Mouse (Mus musculus): ENCODE data around the gene Itga9. TPM values are rescaled to one million over a fixed set of nuclear protein-coding genes. Genes with fewer than 3 reads are reported as not detected.

Itga9 gene
- polyA plus RNA-seq, 1 experiment from 2014 or later: 8.3 TPM

DNA sequence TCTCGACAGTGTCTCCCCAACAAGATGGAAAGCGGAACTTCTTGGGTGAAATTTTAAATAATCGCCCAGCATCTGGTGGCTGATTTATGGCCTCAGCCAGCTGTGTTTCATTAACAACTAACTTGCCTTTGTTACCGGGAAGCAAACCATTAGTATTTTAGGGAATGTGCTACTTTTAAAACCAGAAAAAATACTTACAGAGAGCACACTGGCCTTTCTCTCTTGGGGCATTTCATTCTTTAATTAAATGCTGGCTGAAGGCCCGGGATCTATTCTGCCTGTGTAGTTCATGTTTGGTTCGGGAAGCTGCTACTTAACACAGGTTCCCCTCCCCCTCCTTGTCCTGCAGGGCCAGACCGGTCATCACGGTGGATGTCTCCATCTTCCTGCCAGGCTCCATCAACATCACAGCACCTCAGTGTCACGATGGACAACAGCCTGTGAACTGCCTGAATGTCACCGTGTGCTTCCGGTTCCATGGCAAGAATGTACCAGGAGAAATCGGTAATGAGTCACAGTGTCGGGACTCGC lies 82.5 kb downstream of the Itga9 start:
- no peaks in the 10 kb centered on the region for H3K9me3 ChIP-seq (replicated peaks; ENCODE audit: control insufficient read depth, low read length)
- WGBS (ENCODE audit: insufficient replicate concordance): 68% methylated on average over 14 of the region's 14 CpGs
- no peaks in the 10 kb centered on the region for H3K36me3 ChIP-seq (ENCODE audit: control insufficient read depth, insufficient read depth, low read length)
- H3K27me3 ChIP-seq (ENCODE audit: control insufficient read depth, insufficient read depth, low read length): no peaks in the 10 kb centered on the region
- H3K4me3 ChIP-seq (ENCODE audit: low read depth, low read length): no peak overlapping the region
- ATAC-seq (replicated peaks; ENCODE audit: insufficient number of reproducible peaks, low FRiP score, low TSS enrichment): no peak
- 0 out of 2 replicates have a peak, but pooled peaks cover 3% of the 10 kb centered on the region for H3K4me1 ChIP-seq (ENCODE audit: control insufficient read depth, insufficient read depth, low read length)
- H3K9ac ChIP-seq (ENCODE audit: low read depth, low read length): no peak overlapping the region
- H3K4me2 ChIP-seq: no peak overlapping the region
- H3K27ac ChIP-seq (ENCODE audit: low read depth, low read length): no peak overlapping the region

DNA sequence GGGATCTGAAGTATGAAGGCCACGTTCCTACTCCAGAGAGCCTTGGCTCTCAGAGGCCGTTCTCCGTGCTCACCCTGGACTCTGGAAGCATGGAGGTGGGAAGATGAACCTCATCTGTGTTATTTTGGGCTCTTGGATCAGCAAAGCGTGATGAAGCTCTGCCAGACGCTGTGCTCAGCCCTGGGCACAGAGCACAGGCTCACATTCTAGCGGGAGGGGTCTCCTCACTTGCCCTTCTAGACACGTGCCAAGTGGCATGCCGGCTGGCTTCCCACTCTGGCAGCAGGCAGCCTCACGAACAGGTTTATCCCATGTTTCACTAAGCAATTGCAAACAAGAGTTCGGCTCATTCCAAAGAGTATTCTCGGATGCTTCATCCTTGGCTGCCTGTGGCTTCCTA lies 86.8 kb downstream of the Itga9 start:
- H3K4me1 ChIP-seq (ENCODE audit: control insufficient read depth, insufficient read depth, low read length): peaks cover 10% of the 10 kb centered on the region
- no peaks in the 10 kb centered on the region for H3K36me3 ChIP-seq (ENCODE audit: control insufficient read depth, insufficient read depth, low read length)
- H3K27me3 ChIP-seq (ENCODE audit: control insufficient read depth, insufficient read depth, low read length): no peaks in the 10 kb centered on the region
- H3K4me3 ChIP-seq (ENCODE audit: low read depth, low read length): no peak overlapping the region
- ATAC-seq (replicated peaks; ENCODE audit: insufficient number of reproducible peaks, low FRiP score, low TSS enrichment): no peak
- no peak overlapping the region for H3K27ac ChIP-seq (ENCODE audit: low read depth, low read length)
- no peaks in the 10 kb centered on the region for H3K9me3 ChIP-seq (replicated peaks; ENCODE audit: control insufficient read depth, low read length)
- WGBS (ENCODE audit: insufficient replicate concordance): 79% methylated on average over 11 of the region's 11 CpGs
- no peak overlapping the region for H3K9ac ChIP-seq (ENCODE audit: low read depth, low read length)
- H3K4me2 ChIP-seq: no peak overlapping the region

DNA sequence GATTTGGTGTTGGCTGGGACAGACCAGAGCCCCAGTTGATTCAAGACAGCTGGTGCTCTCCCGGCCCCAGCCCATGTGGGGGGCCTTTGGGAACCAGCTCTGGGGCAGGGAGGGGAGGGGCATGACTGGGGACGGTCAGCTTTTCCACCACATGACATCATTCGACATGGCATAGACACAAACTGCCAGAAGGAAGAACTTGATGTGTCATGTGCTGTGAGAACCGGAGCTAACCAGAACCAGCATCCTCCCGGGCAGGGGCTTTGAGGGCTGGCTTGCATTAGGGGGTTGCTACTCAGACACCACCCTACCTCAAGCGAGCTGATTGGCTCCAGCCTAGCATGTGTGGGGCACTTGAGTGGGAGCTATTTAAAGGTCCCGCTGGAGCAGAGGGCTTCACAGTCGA lies 87.9 kb downstream of the Itga9 start:
- Histone ChIP-seq H3K4me1 (ENCODE audit: control insufficient read depth, insufficient read depth, low read length) (peaks cover 10% of the 10 kb centered on the region), H3K27ac (ENCODE audit: low read depth, low read length) (no peak overlapping the region), H3K4me2 (peak overlapping the region; percentile 31), H3K36me3 (ENCODE audit: control insufficient read depth, insufficient read depth, low read length) (no peaks in the 10 kb centered on the region), H3K9ac (ENCODE audit: low read depth, low read length) (no peak overlapping the region), H3K27me3 (ENCODE audit: control insufficient read depth, insufficient read depth, low read length) (no peaks in the 10 kb centered on the region), H3K4me3 (ENCODE audit: low read depth, low read length) (no peak overlapping the region), H3K9me3 (replicated peaks; ENCODE audit: control insufficient read depth, low read length) (no peaks in the 10 kb centered on the region)
- ATAC-seq (replicated peaks; ENCODE audit: insufficient number of reproducible peaks, low FRiP score, low TSS enrichment): 0 out of 2 replicates have a peak, but pooled peaks have one; percentile 26
- 43% methylated on average over 8 of the region's 8 CpGs for WGBS (ENCODE audit: insufficient replicate concordance)

GRCm38 (mm10) chr9:118698191-118698590 lies 91.7 kb downstream of the Itga9 start:
- H3K4me2 ChIP-seq: no peak overlapping the region
- 68% methylated on average over 8 of the region's 8 CpGs for WGBS (ENCODE audit: insufficient replicate concordance)
- no peaks in the 10 kb centered on the region for H3K9me3 ChIP-seq (replicated peaks; ENCODE audit: control insufficient read depth, low read length)
- no peak overlapping the region for H3K9ac ChIP-seq (ENCODE audit: low read depth, low read length)
- H3K27me3 ChIP-seq (ENCODE audit: control insufficient read depth, insufficient read depth, low read length): no peaks in the 10 kb centered on the region
- H3K4me3 ChIP-seq (ENCODE audit: low read depth, low read length): no peak overlapping the region
- peaks cover 32% of the 10 kb centered on the region for H3K4me1 ChIP-seq (ENCODE audit: control insufficient read depth, insufficient read depth, low read length)
- H3K36me3 ChIP-seq (ENCODE audit: control insufficient read depth, insufficient read depth, low read length): no peaks in the 10 kb centered on the region
- H3K27ac ChIP-seq (ENCODE audit: low read depth, low read length): no peak overlapping the region
- ATAC-seq (replicated peaks; ENCODE audit: insufficient number of reproducible peaks, low FRiP score, low TSS enrichment): no peak

DNA sequence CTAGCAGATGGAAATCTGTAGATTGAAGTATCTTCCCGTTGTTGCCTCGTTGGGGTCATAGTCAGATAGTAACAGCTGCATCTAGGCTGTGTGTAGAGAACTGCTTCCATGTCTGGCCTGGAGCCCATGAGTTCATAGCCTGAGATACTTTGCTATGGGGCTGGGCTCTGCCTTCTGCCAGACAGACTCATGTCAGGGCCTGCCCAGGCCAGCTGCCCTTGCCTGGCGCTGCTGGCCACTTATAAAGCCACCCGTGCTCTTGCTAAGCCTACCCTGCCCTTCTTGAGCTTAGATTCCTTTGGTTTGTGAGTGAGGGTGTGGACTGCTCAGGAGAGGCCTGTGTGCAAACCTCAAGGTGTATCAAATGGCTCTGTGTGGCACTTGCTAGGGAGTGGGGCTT lies 93.2 kb downstream of the Itga9 start:
- no peaks in the 10 kb centered on the region for H3K36me3 ChIP-seq (ENCODE audit: control insufficient read depth, insufficient read depth, low read length)
- peaks cover 25% of the 10 kb centered on the region for H3K4me1 ChIP-seq (ENCODE audit: control insufficient read depth, insufficient read depth, low read length)
- no peak overlapping the region for H3K9ac ChIP-seq (ENCODE audit: low read depth, low read length)
- ATAC-seq (replicated peaks; ENCODE audit: insufficient number of reproducible peaks, low FRiP score, low TSS enrichment): no peak
- H3K4me2 ChIP-seq: no peak overlapping the region
- no peaks in the 10 kb centered on the region for H3K9me3 ChIP-seq (replicated peaks; ENCODE audit: control insufficient read depth, low read length)
- H3K27me3 ChIP-seq (ENCODE audit: control insufficient read depth, insufficient read depth, low read length): no peaks in the 10 kb centered on the region
- no peak overlapping the region for H3K27ac ChIP-seq (ENCODE audit: low read depth, low read length)
- H3K4me3 ChIP-seq (ENCODE audit: low read depth, low read length): no peak overlapping the region
- 80% methylated on average over 4 of the region's 4 CpGs for WGBS (ENCODE audit: insufficient replicate concordance)

DNA sequence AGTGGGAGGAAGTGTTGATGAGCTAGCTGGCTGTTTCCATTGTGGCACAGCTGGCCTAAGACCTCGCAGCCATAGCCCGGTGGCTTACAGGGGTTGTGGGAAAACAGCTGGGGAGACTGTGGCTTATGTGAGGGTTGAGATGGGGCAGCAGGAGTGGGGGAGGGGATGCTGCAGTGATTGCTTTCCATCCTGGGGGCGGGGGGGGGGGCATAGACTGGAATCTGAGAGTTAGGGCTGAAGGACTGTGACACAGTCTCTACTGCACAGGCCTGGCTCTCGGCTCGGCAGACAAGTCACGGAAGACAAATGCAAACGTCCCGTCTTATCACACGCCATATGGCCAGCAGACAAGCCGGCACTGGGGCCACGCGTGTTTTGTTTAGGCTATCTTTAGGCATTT lies 94.4 kb downstream of the Itga9 start:
- H3K4me2 ChIP-seq: peak overlapping the region; percentile 40
- no peaks in the 10 kb centered on the region for H3K27me3 ChIP-seq (ENCODE audit: control insufficient read depth, insufficient read depth, low read length)
- peaks cover 21% of the 10 kb centered on the region for H3K4me1 ChIP-seq (ENCODE audit: control insufficient read depth, insufficient read depth, low read length)
- H3K36me3 ChIP-seq (ENCODE audit: control insufficient read depth, insufficient read depth, low read length): no peaks in the 10 kb centered on the region
- WGBS (ENCODE audit: insufficient replicate concordance): 6% methylated on average over 12 of the region's 12 CpGs
- peak; percentile 70; the same call in 1 of the 2 replicates for ATAC-seq (replicated peaks; ENCODE audit: insufficient number of reproducible peaks, low FRiP score, low TSS enrichment)
- H3K27ac ChIP-seq (ENCODE audit: low read depth, low read length): no peak overlapping the region
- H3K4me3 ChIP-seq (ENCODE audit: low read depth, low read length): no peak overlapping the region
- no peaks in the 10 kb centered on the region for H3K9me3 ChIP-seq (replicated peaks; ENCODE audit: control insufficient read depth, low read length)
- no peak overlapping the region for H3K9ac ChIP-seq (ENCODE audit: low read depth, low read length)

DNA sequence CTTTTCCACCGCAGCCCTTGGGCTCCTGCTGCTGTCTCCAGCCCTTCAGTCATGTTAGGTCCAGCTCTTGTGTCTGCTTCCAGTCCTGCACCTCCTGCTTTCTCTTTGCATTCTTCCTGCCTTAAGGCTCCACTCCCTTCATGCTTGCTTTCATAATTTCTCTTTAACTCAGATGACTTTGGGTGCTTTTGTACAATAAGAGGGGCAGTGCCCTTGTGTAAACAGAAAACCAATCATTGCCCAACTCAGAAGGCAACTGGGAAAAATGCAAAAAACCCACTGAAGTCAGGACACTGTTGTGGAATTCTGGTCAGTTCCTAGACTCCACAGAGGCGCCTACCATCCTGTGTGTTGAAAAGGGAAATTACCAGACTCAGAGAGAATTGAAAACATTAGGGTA lies 95.3 kb downstream of the Itga9 start:
- WGBS (ENCODE audit: insufficient replicate concordance): 52% methylated on average over 2 of the region's 2 CpGs
- H3K27me3 ChIP-seq (ENCODE audit: control insufficient read depth, insufficient read depth, low read length): no peaks in the 10 kb centered on the region
- H3K4me1 ChIP-seq (ENCODE audit: control insufficient read depth, insufficient read depth, low read length): peaks cover 21% of the 10 kb centered on the region
- no peak overlapping the region for H3K4me2 ChIP-seq
- H3K9me3 ChIP-seq (replicated peaks; ENCODE audit: control insufficient read depth, low read length): no peaks in the 10 kb centered on the region
- no peak overlapping the region for H3K4me3 ChIP-seq (ENCODE audit: low read depth, low read length)
- no peaks in the 10 kb centered on the region for H3K36me3 ChIP-seq (ENCODE audit: control insufficient read depth, insufficient read depth, low read length)
- peak overlapping the region; percentile 13 for H3K27ac ChIP-seq (ENCODE audit: low read depth, low read length)
- no peak overlapping the region for H3K9ac ChIP-seq (ENCODE audit: low read depth, low read length)
- no peak for ATAC-seq (replicated peaks; ENCODE audit: insufficient number of reproducible peaks, low FRiP score, low TSS enrichment)

DNA sequence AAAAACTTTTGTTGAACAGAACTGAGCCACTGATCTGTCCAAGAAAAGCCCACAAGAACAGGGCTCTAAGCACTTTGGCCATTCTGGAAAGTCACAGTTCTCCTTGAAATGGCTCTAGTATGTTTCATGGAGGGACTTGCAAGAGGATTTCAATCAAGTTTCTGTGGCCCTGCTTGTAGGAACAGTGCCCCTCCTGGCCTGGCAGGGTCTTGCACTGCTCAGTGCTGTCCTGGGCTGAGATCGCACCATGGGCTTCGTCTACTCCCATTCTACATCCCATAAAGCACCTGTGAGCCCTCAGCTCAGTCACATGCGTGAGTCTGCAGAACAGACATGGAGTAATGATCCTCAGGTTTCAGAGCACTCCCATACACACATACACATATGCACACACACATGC lies 96.7 kb downstream of the Itga9 start:
- ATAC-seq (replicated peaks; ENCODE audit: insufficient number of reproducible peaks, low FRiP score, low TSS enrichment): no peak
- Histone ChIP-seq H3K4me3 (ENCODE audit: low read depth, low read length) (no peak overlapping the region), H3K9ac (ENCODE audit: low read depth, low read length) (no peak overlapping the region), H3K27ac (ENCODE audit: low read depth, low read length) (no peak overlapping the region), H3K36me3 (ENCODE audit: control insufficient read depth, insufficient read depth, low read length) (0 out of 2 replicates have a peak, but pooled peaks cover 1% of the 10 kb centered on the region), H3K4me1 (ENCODE audit: control insufficient read depth, insufficient read depth, low read length) (peaks cover 21% of the 10 kb centered on the region), H3K27me3 (ENCODE audit: control insufficient read depth, insufficient read depth, low read length) (no peaks in the 10 kb centered on the region), H3K4me2 (no peak overlapping the region), H3K9me3 (replicated peaks; ENCODE audit: control insufficient read depth, low read length) (no peaks in the 10 kb centered on the region)
- WGBS (ENCODE audit: insufficient replicate concordance): 87% methylated on average over 3 of the region's 3 CpGs

DNA sequence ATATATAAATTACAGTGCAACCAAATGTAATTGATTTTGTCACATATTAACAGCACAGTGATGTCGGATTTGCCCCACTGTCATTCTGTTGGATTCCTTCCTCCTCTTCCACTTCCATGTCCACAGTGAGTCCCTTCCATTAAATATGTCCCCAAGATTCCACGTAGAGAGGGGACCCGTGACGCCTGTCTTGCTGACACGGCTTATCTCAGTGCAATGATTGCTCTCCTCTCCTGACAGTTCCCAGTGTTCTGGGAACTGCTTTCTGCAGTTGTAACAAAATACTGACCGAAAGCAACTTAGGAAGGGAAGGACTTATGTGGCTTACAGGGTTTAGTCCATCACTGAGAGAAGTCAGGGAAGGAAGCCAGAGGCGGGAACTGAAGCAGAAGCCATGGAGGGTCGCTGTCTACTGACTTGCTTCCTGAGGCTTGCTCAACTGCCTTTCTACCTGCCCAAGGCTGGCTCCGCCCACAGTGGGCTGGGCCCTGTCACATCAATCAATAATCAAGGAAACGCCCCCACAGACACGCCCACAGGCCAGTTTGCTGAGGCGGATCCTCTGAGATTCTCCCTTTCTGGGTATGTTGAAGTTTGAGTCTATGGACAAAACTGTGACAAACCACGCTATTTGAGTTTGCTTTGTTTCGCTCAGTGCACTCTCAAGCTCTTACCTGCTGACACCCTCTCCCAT lies 99.0 kb downstream of the Itga9 start:
- no peak overlapping the region for H3K4me2 ChIP-seq

More for the DNA sequence above, 99.0 kb downstream of the Itga9 start:
- H3K9me3 ChIP-seq (replicated peaks; ENCODE audit: control insufficient read depth, low read length): no peaks in the 10 kb centered on the region
- WGBS (ENCODE audit: insufficient replicate concordance): 37% methylated on average over 14 of the region's 14 CpGs
- 0 out of 2 replicates have a peak, but pooled peaks cover 3% of the 10 kb centered on the region for H3K36me3 ChIP-seq (ENCODE audit: control insufficient read depth, insufficient read depth, low read length)
- no peak overlapping the region for H3K9ac ChIP-seq (ENCODE audit: low read depth, low read length)
- no peak overlapping the region for H3K4me3 ChIP-seq (ENCODE audit: low read depth, low read length)
- ATAC-seq (replicated peaks; ENCODE audit: insufficient number of reproducible peaks, low FRiP score, low TSS enrichment): no peak
- no peaks in the 10 kb centered on the region for H3K27me3 ChIP-seq (ENCODE audit: control insufficient read depth, insufficient read depth, low read length)
- peaks cover 15% of the 10 kb centered on the region for H3K4me1 ChIP-seq (ENCODE audit: control insufficient read depth, insufficient read depth, low read length)
- no peak overlapping the region for H3K27ac ChIP-seq (ENCODE audit: low read depth, low read length)
